Mouse (Mus musculus): ENCODE results near the gene Dpf1.

DNA sequence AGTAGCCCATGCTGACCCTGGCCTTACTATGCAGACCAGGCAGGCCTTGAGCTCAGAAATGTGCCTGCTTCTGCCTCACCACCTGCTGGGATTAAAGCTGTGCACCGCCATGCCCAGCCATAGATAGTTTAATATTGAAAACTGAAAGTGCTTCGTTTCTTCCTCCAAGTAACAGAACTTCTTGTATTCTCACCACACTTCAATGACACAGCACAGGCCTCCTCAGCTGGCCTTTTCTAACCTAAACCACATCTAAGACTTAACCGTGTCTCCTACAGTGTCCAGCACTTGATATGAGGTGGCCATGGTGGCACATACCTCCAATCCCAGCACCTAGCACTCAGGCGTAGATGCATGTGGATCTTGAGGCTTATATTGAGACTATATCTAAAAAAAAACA lies 33.3 kb upstream of the Dpf1 start:
- TF ChIP-seq POLR2A (IDR thresholded peaks at IDR 0.05; ENCODE audit: insufficient read depth, low read depth, low read length), result no peak
- TF ChIP-seq CTCF (IDR thresholded peaks at IDR 0.05), result no peak
